Mouse (Mus musculus): ENCODE data around the gene Plk4. TPM values are rescaled to one million over a fixed set of nuclear protein-coding genes. Genes with fewer than 3 reads are reported as not detected.

Gene Plk4
- 18.4 TPM for polyA plus RNA-seq (2017; shearing (Covaris generic))

GRCm38 (mm10) chr3:40799530-40800372, at the start of gene Plk4:
Gene Plk4, plus strand, starts transcription at chr3:40800019.

GRCm38 (mm10) chr3:40846473-40846956, 46.7 kb downstream of the Plk4 start, which contains the start of gene Mfsd8:
Gene Mfsd8, minus strand, starts transcription at chr3:40846886.

DNA sequence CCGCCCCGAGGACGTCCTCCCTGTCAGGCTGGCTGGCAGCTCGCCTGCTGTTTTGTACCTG, 47.0 kb downstream of the Plk4 start, which contains the start of gene Abhd18:
Abhd18 (plus strand) TSS at position 14 of the 61 bp plus-strand sequence.

Other genes starting within 250 kb of the Plk4 start
- not detected for gene Slc25a31, start 91.2 kb upstream of the Plk4 start, polyA plus RNA-seq (2017; shearing (Covaris generic))
- 33.7 TPM for gene Hspa4l, start 55.5 kb upstream of the Plk4 start, polyA plus RNA-seq (2017; shearing (Covaris generic))
- gene Mfsd8, start 46.9 kb downstream of the Plk4 start, polyA plus RNA-seq (2017; shearing (Covaris generic)) = 23.8 TPM
- 17.9 TPM for gene Abhd18, start 47.0 kb downstream of the Plk4 start, polyA plus RNA-seq (2017; shearing (Covaris generic))
- gene 1700034I23Rik, start 102.5 kb downstream of the Plk4 start, polyA plus RNA-seq (2017; shearing (Covaris generic)) = 0.65 TPM
- 19.7 TPM for gene Larp1b, start 149.8 kb downstream of the Plk4 start, polyA plus RNA-seq (2017; shearing (Covaris generic))

All from inflammation-experienced regulatory T-cells, adult 16 weeks (primary cell).